Mouse (Mus musculus): ENCODE measurements around the gene Gm45213.

Gene Gm45213

GRCm38 (mm10) chr7:66048446-66049230 is 5.2 kb downstream of the Gm45213 start:
- DNase-seq (ENCODE audit: low read depth, low spot score) = no peak

- no peak for DNase-seq (ENCODE audit: low read depth, low spot score)
Observed at GRCm38 (mm10) chr7:66053946-66054483, 10.6 kb downstream of the Gm45213 start.

- peak; percentile 75 for DNase-seq (ENCODE audit: low read depth, low spot score)
Observed at GRCm38 (mm10) chr7:66055356-66055755, 12.0 kb downstream of the Gm45213 start.

GRCm38 (mm10) chr7:66058703-66059102 is 15.3 kb downstream of the Gm45213 start, which contains the start of gene Snrpa1:
Snrpa1 (plus strand) TSS chr7:66059003.
- no peak for DNase-seq (ENCODE audit: low read depth, low spot score)

GRCm38 (mm10) chr7:66060066-66060956 is 16.9 kb downstream of the Gm45213 start:
- peak; percentile 75 for DNase-seq (ENCODE audit: low read depth, low spot score)

- DNase-seq (ENCODE audit: low read depth, low spot score) = no peak
Observed at GRCm38 (mm10) chr7:66061057-66061456, 17.7 kb downstream of the Gm45213 start.

- DNase-seq (ENCODE audit: low read depth, low spot score) = no peak
Observed at GRCm38 (mm10) chr7:66076411-66076810, 33.0 kb downstream of the Gm45213 start.

GRCm38 (mm10) chr7:66079364-66080230 is 36.2 kb downstream of the Gm45213 start, which contains the start of gene Selenos:
Selenos (plus strand) TSS chr7:66079649.
- DNase-seq (ENCODE audit: low read depth, low spot score) = peak; percentile 98

- peak; percentile 56 for DNase-seq (ENCODE audit: low read depth, low spot score)
Observed at GRCm38 (mm10) chr7:66080231-66080613, 36.8 kb downstream of the Gm45213 start.

GRCm38 (mm10) chr7:66083757-66084156 is 40.4 kb downstream of the Gm45213 start:
- no peak for DNase-seq (ENCODE audit: low read depth, low spot score)

- no peak for DNase-seq (ENCODE audit: low read depth, low spot score)
Observed at GRCm38 (mm10) chr7:66084546-66084945, 41.1 kb downstream of the Gm45213 start.

- no peak for DNase-seq (ENCODE audit: low read depth, low spot score)
Observed at GRCm38 (mm10) chr7:66087652-66088051, 44.2 kb downstream of the Gm45213 start.

GRCm38 (mm10) chr7:66088077-66088476 is 44.7 kb downstream of the Gm45213 start:
- no peak for DNase-seq (ENCODE audit: low read depth, low spot score)

- no peak for DNase-seq (ENCODE audit: low read depth, low spot score)
Observed at GRCm38 (mm10) chr7:66090676-66091190, 47.3 kb downstream of the Gm45213 start.

- no peak for DNase-seq (ENCODE audit: low read depth, low spot score)
Observed at GRCm38 (mm10) chr7:66091553-66091952, 48.2 kb downstream of the Gm45213 start.

- no peak for DNase-seq (ENCODE audit: low read depth, low spot score)
Observed at GRCm38 (mm10) chr7:66092656-66093055, 49.3 kb downstream of the Gm45213 start.

- no peak for DNase-seq (ENCODE audit: low read depth, low spot score)
Observed at GRCm38 (mm10) chr7:66094141-66094540, 50.7 kb downstream of the Gm45213 start.

GRCm38 (mm10) chr7:66098803-66099202 is 55.4 kb downstream of the Gm45213 start:
- no peak for DNase-seq (ENCODE audit: low read depth, low spot score)

- DNase-seq (ENCODE audit: low read depth, low spot score) = peak; percentile 73
Observed at GRCm38 (mm10) chr7:66101866-66102265, 58.5 kb downstream of the Gm45213 start.

- no peak for DNase-seq (ENCODE audit: low read depth, low spot score)
Observed at GRCm38 (mm10) chr7:66104531-66104930, 61.1 kb downstream of the Gm45213 start.

GRCm38 (mm10) chr7:66105771-66106170 is 62.4 kb downstream of the Gm45213 start:
- DNase-seq (ENCODE audit: low read depth, low spot score) = no peak
